Mouse (Mus musculus) regulatory T cell (primary cell): ENCODE measurements around the gene Cenpw.

Source experiments
- in situ Hi-C: fragments of 300-600 bp; cut with MboI, MseI; formaldehyde crosslinking; loops from one replicate; pipeline ENCODE4 v1.15.1; 2025; ENCODE audit warnings: high pct_unique_total_duplicates

Cenpw gene

DNA sequence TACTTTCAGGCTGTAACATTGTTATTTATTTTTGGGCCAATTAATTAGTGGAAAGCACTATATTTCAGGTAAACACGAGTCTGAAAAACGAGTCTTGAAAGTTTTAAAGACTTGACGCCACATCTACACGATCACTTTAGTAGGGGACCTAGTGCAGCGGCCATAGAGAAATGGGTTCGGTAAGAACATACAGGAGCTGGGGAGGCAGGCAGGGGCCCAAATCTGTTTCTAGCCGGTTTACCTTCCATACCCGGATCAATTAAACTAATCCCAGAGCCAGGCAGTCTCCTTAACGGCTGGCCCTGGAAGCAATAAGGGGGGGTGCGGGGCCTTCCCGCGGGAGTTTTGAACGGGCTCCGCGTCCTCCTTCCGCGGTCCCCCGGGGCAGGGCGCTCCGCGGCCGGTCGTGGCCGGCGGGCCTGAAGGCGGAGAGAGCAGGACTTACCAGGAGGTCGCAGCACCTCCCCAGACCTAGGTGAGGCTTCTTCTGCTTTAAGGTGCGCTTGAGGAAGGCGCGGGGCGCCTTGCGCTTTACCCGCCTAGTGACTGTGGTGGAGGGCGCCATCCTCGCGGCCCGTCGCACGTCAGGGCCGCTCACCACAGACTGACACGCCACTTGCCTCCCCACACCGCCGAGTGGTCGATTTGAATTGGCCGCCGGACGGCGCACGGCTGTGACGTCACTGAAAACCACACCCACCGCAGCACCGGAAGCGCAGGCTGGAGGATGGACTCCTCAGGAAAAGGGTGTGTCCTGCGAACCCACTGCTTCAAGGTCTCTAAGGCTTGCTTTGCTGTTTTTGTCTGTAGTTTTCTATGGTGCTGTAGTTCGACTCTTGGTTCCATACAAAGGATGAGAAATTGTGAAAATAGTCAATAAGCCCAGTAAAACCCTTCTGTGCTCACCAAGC, at the start of gene Cenpw:
TSS of gene Cenpw (minus strand) at position 645 of the 911 bp plus-strand sequence.
- in situ Hi-C loops, result loop anchor here (10.0 to 25.0 kb wide), 3 partner anchors 637 to 1688 kb away; partner anchors contain the start of genes Hddc2 and Hey2

GRCm38 (mm10) chr10:30249654-30250053, 49.3 kb upstream of the Cenpw start:
- in situ Hi-C loops, result loop anchor here (10.0 kb wide), 1 partner anchor 455 kb away; no protein-coding TSS in a partner anchor

DNA sequence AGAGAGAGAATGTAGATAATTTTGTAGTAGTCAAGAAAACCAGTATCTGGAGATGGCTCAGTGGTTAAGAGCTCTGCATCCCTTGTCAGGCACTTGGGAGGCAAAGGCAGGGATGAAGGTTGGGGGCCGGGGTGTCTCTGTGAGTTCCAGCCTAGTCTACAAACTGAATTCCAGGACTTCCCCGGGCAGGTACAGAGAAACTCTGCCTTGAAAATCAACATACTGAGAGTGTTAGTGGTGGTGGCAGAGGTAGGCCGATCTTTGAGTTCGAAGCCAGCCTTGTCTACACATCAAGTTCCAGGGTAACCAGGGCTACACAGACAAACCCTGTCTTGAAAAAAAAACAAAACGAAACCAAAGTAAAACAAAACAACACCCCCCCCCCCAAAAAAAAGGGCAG, 859 bp downstream of the Cenpw start:
- in situ Hi-C loops, result loop anchor here (10.0 to 25.0 kb wide), 3 partner anchors 638 to 1687 kb away; partner anchors contain the start of genes Hddc2 and Hey2

DNA sequence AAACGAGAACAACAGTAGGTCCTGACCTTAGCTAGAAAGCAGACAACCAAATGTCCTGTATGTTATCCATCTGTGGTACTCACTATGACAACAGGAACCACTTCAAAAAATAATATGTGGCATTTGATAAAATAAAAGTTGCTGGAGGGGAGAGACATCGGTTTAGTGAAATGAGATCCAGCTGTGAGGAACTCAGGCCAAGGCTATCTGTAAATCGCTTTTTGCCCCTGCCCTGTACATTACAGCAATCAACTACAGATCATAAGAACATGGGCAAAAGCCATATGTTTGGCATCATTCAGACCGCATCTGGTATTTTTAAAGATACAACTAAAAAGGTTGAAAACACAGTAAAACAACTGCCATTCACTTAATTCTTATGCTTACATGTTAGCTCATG, 32.7 kb downstream of the Cenpw start:
- in situ Hi-C loops, result no loop called here
